Mouse (Mus musculus): ENCODE data around the gene Fam186a.

DNA sequence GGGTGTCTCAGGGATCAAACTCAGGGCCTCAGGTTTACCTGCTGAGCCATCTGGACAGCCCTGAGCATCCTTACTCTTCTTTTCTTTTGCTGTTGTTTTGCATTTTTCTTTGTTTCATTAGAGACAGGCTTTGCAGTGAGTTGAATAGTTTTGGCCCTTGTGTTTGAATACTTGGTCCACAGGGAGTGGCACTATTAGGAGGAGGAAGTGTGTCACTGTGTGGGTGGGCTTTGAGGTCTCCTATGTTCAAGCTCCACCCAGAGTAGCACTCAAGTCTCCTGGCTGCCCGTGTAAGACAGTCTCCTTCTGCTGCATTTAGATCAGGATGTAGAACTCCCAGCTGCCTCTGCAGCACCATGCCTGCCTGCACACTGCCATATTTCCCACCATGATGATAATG lies 32.4 kb downstream of the Fam186a start:
- TF ChIP-seq POLR2A (IDR thresholded peaks at IDR 0.05; ENCODE audit: borderline replicate concordance, extremely low read depth, insufficient read depth, insufficient read length, poor library complexity, severe bottlenecking): no peak
- TF ChIP-seq CTCF (IDR thresholded peaks at IDR 0.05; ENCODE audit: borderline replicate concordance, extremely low read depth, insufficient read depth, insufficient read length): no peak

Measured in brain, embryonic 14.5 days (tissue).